Mouse (Mus musculus): Measurements from ENCODE around the gene Cript.

- TF ChIP-seq CTCF (IDR thresholded peaks at IDR 0.05; ENCODE audit: borderline replicate concordance, extremely low read depth, insufficient read depth, insufficient read length) (no peak), POLR2A (IDR thresholded peaks at IDR 0.05; ENCODE audit: borderline replicate concordance, extremely low read depth, insufficient read depth, insufficient read length, poor library complexity, severe bottlenecking) (no peak)
These were observed 13.9 kb upstream of the Cript start for GRCm38 (mm10) chr17:87011301-87012019.

Data from brain, embryonic 14.5 days (tissue).